Mouse (Mus musculus): ENCODE measurements around the gene Slc22a15.

Gene Slc22a15

DNA sequence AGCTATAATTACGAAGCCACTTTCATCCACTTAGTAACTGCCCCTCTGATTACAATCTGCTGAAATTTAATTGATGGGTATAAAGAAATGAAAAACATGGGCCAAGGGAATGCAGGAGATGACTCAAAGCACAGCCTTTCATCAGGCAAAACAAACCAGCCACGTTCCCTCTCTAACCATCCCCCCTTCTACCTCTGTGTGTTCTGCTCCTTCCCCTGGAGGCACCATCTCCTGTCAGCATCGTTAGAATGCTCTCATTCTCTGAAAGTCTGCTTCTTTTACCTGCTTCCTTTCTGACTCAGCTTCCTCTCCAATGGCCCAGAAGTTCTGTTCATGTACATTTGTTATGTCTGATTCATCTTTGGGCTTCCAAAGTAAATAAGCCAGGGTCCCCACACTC is 6.6 kb downstream of the Slc22a15 start:
- DNase-seq (ENCODE audit: low read depth, low spot score), result no peak

DNA sequence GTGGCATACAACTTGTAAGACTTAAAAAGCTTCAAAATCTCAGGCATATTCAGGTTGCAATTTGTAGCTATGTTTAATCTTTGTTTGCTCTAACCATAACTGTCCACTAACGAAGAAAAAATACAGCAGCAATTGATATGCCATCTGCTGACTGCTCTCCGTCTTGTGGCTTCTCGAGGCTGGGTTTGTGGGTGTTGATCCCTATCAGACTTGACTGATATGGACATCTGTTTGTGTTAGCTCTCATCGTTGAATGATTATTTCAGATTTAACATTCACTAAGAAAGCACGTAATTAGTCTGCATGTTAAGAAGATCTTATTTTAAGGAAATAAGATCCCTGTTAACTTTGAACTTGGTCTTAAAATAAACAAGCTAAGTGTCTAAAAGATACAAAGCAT is 7.7 kb downstream of the Slc22a15 start:
- DNase-seq (ENCODE audit: low read depth, low spot score), result no peak

DNA sequence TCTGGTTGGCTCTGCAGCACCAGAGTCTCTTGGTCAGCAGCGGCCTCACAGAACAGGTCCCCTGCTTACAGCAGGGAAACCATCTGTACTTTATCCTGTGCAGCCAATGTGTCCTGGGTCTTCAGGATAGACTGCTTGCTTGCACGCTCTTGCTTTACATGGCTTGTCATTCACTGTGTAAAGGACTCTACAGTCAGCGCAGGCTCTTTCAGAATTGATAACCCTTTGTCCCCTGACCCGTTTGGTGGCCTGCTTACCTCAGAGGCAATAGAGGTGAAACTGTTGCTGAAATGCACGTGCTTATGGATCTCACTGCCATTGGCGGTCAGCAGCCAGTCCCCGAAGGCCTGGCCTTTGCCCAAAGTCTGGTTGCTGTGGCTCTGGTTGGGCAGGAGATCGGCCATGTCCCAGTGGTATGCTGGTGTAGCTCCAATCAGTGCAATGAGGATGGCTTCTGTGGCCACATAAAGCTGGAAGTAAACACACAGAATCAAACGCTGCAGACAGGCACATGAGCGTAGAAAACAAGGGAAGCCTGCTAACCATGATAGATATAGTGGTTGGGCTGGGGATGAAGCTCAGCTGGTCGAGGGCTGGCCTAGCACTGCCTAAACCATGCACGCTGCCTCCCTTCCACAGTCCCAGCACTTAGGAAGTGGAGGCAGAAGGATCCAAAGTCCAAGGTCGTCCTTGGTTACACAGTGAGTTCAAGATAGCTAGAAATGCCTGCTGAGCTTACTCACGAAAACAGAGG is 9.0 kb downstream of the Slc22a15 start:
- no peak for DNase-seq (ENCODE audit: low read depth, low spot score)

DNA sequence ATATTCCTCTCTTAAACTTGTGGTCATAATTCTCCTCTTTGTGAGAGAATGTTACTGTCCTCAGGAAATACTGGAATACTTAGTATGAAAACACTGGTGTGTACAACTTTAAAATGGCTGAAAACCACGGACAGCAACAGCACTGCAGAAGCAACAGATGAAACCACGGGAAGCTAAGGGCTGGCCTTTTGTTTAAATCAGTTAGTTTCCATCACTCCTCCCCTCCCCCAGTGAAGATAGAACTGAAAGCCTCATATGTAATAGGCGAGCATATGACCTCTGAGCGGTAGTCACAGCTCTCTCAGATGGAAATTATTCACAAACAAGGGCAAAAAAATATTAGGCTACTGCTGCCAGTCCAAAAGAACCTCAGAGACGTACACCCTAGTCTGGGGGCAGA is 10.0 kb downstream of the Slc22a15 start:
- DNase-seq (ENCODE audit: low read depth, low spot score), result no peak

DNA sequence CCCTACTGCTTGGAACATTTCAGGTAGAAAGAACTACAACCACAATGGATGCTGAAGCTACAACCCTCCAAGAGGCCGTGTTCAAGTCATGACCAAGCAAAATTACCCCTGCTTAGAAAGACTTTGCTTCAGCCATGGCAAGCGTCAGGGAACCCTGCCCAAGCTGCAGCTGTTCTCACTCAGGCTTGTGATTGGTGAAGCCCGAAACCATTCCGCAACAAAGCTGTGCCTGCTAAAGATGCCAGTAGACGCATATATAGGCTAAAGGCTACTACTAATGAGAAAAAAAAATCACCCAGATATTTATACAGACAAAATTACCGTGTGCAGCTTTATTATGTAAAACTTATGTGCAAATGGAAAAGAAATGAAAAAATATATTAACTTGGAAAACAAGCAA is 12.2 kb downstream of the Slc22a15 start:
- no peak for DNase-seq (ENCODE audit: low read depth, low spot score)

DNA sequence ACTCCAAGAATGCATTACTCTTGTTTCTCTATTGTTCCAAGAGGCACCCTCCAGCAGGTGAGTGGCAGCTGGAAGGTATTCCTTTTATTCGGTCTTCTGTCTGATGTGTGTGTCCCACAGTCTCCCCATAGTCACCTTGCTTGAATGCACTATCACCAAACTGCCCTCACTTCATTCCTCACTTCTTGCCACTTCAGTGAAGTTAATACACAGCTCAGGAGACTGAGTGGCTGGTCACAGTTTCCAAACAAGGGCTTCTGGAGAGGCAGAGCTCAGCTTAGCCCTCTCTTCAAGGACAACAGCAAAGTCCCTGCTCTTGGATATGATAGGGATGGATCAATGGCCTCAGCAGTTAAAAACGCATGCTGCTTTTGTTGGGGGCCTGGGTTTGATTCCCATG is 17.2 kb downstream of the Slc22a15 start:
- no peak for DNase-seq (ENCODE audit: low read depth, low spot score)

DNA sequence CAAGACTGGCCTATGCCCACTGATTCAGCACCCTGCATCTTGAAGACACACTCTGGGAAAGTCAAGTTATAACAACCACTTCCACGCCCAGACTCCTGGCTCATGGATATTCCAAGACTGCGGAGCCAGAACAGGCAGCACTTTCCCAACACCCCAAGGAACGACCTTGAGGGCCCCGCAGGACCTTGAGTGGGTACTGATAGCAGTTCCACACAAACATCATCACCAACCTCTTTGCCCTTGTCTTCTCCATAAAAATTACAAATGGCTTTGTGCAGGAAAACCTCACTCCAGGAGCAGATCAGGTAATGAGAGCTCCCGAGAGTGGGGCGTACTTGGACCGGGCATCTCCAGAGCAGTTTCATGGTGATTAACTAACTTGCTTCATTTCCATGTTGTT is 19.5 kb downstream of the Slc22a15 start:
- no peak for DNase-seq (ENCODE audit: low read depth, low spot score)

DNA sequence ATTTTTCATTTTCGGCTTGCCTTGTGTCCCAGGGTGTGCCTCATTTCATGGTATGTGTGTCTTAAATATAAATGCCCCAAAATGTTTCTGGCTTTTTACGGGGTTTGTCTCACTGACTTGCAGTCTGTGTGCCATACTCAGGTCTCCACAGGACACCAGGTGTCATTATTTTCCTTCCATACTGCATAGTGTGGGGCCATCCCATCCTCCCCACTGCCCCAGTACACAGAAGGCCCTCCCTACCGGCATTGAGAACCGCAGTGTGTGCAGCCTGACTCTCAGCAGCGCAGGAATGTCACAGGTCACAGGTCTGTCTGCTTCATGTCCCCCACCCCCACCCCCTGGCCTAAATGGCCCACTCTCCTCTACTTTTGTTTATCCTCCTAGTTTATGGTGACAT is 21.2 kb downstream of the Slc22a15 start:
- no peak for DNase-seq (ENCODE audit: low read depth, low spot score)

DNA sequence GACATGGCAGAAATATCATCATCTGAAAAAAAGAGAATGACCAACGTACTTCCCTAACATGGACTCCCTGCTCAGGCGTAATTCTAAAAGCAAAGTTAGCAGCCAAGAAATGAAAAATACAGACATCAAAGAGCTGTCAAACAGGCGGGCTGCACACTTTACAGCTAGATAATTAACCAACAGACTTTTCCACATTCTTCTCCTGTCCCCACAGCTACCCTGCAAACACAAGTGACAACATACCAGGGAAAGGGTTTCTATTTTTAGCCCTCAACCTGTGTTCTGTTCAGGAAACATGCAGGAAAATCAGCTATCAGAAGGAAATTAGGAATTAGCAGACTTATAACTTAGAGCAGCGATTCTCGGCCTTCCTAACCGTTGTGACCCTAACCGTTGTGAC is 21.9 kb downstream of the Slc22a15 start:
- DNase-seq (ENCODE audit: low read depth, low spot score), result no peak

DNA sequence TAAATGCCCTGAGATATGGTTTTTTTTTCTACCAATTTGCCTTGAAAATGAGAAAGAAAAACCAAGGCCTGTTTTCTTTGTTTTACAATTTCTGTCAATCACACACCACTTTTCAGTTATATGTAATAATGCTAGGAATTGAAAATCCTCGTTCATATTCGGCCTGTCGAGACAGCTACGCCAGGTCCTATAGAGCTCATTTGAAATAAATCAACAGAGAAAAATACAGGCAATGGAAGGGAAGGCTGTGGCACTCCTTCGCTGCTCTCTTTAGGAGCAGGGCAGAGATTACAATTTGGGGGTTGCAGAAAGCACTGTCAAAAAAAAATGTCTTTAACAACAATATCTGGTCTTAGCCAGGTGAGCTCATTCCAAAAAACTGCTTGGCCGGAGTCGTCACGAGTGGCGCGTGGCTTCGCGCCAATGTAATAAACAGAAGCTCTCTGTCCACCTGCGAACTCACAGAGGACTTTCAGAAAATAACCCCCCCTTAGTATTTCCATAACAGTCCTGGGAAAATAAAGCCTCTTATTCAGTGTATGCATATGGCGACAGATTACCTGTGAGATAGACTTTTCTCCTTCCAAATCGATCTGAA is 26.8 kb downstream of the Slc22a15 start:
- DNase-seq (ENCODE audit: low read depth, low spot score), result no peak

DNA sequence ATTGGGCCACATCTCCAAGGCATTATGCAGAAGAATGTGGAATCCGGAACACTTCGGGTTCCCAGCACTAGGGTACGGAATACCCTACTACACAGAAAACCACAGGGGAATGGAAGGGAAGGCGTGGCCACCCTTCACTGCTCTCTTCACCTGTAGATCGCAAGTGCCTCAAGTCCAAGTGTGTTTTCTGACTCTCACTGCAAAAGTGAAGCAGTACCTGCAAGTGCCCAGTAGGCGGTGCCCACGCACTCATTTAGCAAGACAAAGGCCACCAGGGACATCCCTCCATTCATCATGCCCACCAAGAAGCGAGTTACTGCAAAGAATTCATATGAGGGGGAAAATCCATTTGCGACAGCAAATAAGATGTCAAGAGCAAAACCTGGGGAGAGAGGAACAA is 27.4 kb downstream of the Slc22a15 start:
- DNase-seq (ENCODE audit: low read depth, low spot score), result peak; percentile 82

DNA sequence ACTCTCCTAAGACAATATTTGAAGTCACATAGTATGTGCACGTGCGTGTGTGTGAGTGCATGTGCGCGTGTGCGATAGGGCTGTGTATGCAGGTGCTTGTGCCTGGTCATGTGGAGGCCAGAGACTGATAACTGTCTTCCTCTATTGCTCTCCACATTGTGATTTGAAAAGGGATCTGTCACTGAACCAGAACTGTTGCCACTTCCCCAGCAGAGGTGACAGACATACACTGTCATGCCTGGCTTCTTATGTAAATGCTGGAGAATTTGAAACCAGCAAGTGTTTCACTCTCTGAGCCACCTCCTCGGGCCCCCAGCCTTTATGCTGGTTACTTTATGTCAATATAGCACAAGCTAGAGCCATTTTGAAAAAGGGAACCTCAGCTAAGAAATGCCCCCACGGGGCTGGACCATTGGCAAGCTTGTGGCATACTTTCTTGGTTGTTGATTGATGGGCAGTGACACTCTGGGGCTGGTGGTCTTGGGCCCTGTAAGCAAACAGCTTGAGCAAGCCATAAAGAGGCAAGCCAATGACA is 28.8 kb downstream of the Slc22a15 start:
- DNase-seq (ENCODE audit: low read depth, low spot score), result no peak

DNA sequence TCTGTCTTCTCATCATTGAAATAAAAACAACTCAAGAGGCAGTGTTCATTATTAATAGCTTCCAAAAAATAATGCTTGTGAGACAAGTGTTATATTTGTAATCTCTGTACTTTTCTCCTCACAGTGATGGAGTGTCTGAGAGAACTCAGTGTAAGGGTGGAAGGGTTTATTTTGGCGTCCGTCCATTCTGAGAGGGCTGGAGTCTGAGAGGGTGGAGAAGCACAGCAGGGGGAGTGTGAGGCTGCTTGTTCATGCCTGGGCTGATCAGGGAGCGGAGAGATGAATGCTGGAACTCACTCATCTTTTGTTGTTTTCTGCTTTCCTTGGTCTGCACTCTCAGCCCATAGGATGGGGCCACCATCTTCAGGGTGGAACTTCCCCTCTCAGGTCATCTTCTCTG is 38.7 kb downstream of the Slc22a15 start:
- DNase-seq (ENCODE audit: low read depth, low spot score), result no peak

DNA sequence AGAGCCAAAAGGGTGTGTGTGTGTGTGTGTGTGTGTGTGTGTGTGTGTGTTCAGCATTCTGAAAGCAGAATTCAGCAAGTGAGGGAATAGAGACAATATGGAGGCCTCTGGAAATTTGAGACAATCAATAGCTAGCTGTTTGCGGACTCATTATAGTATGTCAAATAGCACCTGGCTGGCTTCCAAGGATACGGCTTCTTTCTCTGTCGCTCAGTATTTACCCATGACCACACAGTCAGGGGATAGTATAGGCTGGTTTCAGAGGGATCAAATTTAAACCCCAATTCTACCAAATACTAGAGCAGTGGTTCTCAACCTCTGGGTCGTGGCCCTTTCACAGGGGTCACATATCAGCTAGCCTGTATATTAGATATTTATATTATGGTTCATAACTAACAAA is 39.2 kb downstream of the Slc22a15 start:
- no peak for DNase-seq (ENCODE audit: low read depth, low spot score)

DNA sequence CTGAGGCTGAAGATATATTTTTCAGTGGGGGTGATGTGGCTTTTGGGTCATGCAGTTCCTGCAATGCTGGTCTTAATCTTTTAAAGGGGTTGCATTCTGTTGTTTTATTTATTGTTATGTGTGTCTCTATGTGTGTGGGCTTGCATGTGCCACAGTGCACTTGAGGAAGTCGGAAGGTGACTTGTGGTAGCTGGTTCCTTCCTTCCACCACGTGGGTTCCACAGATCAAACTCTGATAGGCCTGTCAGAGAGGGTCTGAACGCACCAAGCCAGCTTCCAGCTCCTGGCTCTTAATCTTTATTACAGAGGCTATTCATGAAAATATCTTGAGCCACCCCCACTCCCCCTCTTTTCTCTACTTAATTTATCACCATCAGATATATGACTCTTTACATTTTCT is 40.4 kb downstream of the Slc22a15 start:
- DNase-seq (ENCODE audit: low read depth, low spot score), result no peak

DNA sequence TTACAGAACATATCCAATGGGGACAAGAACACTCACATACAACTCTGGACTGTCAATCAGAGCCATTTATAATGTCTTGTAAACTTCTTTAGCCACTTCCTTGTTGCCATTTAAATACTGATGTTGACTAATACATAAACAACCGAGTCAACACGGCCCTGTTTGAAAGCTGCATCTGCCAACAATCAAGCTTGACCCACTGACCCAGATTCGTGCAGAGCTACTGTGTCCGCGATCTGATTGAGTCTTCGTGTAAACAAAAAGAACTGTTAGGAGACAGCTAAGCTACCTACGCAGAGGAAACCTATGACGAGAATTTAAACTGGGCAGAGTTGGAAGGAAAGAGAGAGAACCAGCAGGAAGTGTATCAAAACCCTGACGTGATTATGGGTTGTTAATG is 42.5 kb downstream of the Slc22a15 start:
- no peak for DNase-seq (ENCODE audit: low read depth, low spot score)

DNA sequence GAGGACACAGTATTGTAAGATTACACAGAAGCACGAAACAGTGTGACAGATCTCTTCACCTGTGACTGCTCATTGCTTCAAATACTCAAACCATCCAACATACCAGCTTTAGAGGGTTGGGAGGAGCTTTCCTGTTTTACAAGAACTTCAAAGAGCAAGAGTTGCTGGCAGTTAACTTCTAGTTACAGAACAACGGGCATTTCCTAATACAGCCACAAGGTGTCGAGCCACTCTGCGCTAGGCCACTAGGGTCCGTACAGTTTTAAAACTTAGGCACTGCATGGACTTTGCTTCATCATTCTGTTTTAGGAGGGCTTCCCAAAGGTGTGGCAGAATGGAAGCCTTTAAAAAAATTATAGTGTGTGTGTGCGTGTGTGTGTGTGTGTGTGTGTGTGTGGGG is 43.4 kb downstream of the Slc22a15 start:
- no peak for DNase-seq (ENCODE audit: low read depth, low spot score)

DNA sequence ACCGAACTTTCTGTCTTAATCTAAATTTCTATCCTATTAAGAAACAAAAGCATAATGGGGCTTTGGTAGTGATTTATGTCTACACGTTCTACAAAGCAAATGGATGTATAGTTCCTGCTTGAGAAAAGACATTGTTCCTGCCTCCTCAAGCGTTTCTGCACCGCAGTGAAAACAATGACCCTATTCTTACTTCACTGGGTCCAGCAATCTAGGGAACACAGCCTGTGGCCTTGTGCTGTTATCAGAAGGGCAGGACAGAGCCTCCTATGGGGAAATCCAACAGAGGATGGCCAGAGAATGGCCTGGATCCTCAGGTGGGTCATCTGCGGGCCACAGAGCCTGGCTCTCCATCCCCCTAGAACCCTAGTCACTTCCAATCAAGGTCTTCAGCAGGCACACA is 46.1 kb downstream of the Slc22a15 start:
- DNase-seq (ENCODE audit: low read depth, low spot score), result no peak

DNA sequence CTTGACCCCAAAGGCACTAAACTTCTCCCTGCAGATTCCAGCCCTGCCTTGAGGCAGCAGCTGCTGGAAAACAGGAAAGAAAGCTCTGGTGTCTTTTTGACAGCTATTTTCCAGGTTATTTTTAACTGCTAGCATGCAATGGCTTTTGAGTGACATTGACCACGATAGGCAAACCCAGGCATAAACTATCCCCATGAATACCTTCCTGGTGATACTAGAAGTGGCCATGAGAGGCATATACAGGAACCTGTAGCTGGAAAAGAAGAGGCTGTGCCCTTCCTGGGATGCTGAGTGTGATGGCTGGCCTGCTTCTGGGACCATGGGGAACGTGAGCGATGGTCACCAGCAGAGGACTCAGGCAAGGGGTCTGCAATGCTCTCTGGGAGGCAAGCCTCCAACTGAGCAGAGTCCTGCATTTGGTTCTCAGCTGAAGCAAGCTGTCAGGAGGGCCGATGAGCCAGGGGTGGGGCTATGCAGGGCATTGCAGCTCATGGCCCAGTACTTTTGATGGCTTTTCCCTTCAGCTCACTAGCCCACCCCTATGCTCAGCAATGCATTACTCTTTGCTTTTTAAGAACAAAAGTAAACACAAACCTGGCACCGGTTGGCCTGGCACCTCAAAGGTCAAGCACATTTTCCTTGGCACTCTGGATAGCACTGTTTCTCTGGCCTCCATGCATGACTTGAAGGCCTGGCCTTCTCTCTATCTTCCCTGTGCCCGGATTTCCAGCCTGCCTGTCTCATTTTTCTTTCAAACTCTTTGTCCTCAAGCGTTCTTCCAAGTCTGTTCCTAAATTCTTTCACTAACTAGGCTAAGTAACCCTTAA is 47.6 kb downstream of the Slc22a15 start:
- no peak for DNase-seq (ENCODE audit: low read depth, low spot score)

DNA sequence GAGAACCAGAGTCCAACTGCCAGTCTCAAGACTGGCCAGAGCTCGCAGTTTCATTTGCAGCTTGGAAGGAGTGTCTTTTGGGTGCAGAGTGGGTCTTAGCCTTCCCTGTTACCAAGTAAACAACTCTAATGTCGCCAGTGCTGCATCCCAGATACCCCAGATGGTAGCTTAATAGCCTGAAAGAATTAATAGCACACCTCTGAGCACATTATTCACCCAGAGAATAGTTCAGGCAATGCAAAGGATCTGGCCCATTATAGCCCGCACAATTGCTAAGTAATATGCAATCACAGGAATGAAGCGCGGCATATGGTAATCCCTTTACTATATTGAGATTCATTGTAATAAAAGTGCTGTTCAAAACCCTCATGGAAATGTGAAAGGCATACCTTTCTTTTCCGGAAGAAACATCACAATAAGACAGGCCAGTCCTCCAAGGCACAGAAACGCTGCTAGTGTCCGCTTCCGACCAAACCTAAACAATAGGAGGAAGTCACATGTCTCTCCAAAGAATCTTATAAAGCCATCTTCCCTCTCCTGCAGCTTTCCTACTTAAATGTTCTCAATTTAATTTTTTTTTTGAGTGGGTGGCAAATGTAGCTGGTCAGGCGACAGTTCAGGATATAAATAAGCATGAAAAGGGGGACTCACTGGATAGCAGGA is 48.9 kb downstream of the Slc22a15 start:
- no peak for DNase-seq (ENCODE audit: low read depth, low spot score)

DNA sequence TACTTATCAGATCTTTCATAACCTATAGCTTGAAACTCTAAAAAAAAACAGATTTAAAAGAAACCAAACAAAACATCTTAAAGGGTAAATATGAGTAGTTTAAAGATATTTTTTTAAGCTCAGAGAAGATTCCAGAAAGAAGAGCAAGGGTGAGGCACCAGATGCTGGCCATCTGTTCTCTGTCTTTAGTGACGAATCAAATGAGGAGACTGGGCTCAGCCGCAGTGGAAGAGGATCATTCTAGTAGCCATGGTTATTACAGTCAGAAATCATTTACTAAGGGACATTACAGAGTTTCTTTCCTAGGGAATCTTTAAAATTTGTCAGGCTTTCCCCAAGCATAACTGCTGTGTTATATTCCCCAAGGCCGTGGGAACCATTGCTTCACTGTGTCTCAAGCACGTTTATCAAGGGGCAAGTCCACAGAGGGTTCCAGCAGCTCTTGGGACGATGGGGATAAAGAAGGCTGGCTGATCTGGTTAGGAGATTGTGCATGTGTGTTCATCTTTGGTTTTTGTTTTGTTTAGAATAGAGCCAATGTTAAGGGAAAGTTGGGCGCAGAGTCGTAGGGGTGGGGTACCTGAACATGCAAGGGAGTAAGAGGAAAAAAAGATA is 51.1 kb downstream of the Slc22a15 start:
- DNase-seq (ENCODE audit: low read depth, low spot score), result no peak

DNA sequence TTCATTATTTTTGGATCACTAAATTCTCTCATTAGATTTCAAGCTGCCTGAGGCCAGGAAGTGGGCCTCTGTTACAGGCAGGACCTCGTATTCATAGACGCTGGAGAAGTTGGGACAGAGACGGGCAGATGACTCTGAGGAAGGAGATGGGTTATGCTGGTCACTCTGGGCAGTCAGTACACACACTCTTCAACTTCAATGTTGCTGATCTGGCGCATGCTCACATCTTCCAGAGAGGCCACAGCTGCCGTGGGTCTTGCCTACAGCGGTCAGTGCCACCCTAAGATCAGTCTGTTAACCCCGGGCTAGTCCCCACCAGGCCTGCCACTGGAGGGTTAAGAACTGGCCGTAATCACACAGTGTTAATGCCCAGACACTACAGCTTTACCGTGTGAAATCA is 52.3 kb downstream of the Slc22a15 start:
- DNase-seq (ENCODE audit: low read depth, low spot score), result no peak

Measured in embryo, embryonic 11.5 days (tissue).